Mouse (Mus musculus): ENCODE measurements around the gene Zfp428. TPM values are rescaled to one million over a fixed set of nuclear protein-coding genes. Genes with fewer than 3 reads are reported as not detected.

The Zfp428 gene
- polyA plus RNA-seq, 1 experiment from 2014 or later: 26.0 TPM

DNA sequence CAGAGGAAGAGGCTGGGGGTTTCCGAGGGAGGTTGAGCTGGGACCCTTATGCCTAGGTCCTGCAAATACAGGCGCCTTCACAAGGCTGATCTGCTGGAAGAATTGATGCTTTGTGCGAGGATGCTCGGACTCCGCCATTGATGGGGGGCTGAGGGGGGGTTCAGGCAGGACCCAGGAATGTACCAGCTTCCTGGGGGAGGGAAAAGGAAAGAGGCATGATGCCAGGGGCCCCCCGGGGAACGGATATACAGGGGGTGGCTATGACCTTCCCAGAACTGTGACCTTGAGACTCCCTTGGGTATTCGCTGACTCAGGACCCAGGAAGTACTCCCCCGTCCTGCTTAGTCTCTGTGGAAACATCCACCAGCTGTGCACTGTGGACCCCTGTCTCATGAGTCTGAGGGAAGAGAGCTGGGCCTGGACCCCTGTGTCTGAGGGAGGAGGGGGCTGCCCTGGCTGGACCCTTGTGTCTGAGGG lies 20.1 kb upstream of the Zfp428 start:
- WGBS (ENCODE audit: insufficient replicate concordance): 52% methylated on average over 9 of the region's 9 CpGs
- H3K36me3 ChIP-seq (ENCODE audit: control insufficient read depth, insufficient read depth, low read length): no peaks in the 10 kb centered on the region
- H3K27me3 ChIP-seq (ENCODE audit: control insufficient read depth, insufficient read depth, low read length): peaks cover 33% of the 10 kb centered on the region
- H3K4me1 ChIP-seq (ENCODE audit: control insufficient read depth, insufficient read depth, low read length): no peaks in the 10 kb centered on the region; the same call in 1 of the 2 replicates
- no peaks in the 10 kb centered on the region for H3K9me3 ChIP-seq (replicated peaks; ENCODE audit: control insufficient read depth, low read length)
- ATAC-seq (replicated peaks; ENCODE audit: insufficient number of reproducible peaks, low FRiP score, low TSS enrichment): 0 out of 2 replicates have a peak, but pooled peaks have one; percentile 1
- H3K9ac ChIP-seq (ENCODE audit: low read depth, low read length): no peak overlapping the region
- H3K4me2 ChIP-seq: no peak overlapping the region
- H3K27ac ChIP-seq (ENCODE audit: low read depth, low read length): no peak overlapping the region
- H3K4me3 ChIP-seq (ENCODE audit: low read depth, low read length): no peak overlapping the region

DNA sequence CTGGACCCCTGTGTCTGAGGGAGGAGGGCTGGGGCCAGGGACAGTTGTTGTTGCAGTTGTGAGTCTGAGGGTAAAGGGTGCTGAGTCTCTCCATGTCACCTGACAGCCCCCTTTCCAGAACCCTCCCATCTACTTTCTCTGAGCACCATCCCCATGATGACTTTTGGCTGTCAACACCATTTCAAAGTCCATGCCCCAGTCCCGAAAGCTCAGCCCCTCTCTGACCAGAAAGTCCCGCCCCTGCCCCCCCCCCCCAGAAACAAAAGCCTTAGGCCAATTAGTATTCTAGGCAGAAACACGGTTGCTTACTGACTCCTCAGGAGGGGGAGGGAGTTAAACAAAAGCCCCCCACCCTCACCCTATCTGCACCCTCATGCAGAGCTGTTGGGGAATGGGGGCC lies 19.4 kb upstream of the Zfp428 start:
- Histone ChIP-seq H3K36me3 (ENCODE audit: control insufficient read depth, insufficient read depth, low read length) (no peaks in the 10 kb centered on the region), H3K27ac (ENCODE audit: low read depth, low read length) (no peak overlapping the region), H3K9ac (ENCODE audit: low read depth, low read length) (no peak overlapping the region), H3K9me3 (replicated peaks; ENCODE audit: control insufficient read depth, low read length) (no peaks in the 10 kb centered on the region), H3K4me1 (ENCODE audit: control insufficient read depth, insufficient read depth, low read length) (no peaks in the 10 kb centered on the region), H3K27me3 (ENCODE audit: control insufficient read depth, insufficient read depth, low read length) (peaks cover 27% of the 10 kb centered on the region), H3K4me3 (ENCODE audit: low read depth, low read length) (no peak overlapping the region), H3K4me2 (no peak overlapping the region)
- WGBS (ENCODE audit: insufficient replicate concordance): 34% methylated on average over 3 of the region's 3 CpGs
- no peak for ATAC-seq (replicated peaks; ENCODE audit: insufficient number of reproducible peaks, low FRiP score, low TSS enrichment)

GRCm38 (mm10) chr7:24488303-24488702 lies 18.5 kb upstream of the Zfp428 start:
- Histone ChIP-seq H3K4me2 (no peak overlapping the region), H3K9me3 (replicated peaks; ENCODE audit: control insufficient read depth, low read length) (no peaks in the 10 kb centered on the region), H3K9ac (ENCODE audit: low read depth, low read length) (no peak overlapping the region), H3K27ac (ENCODE audit: low read depth, low read length) (no peak overlapping the region), H3K4me3 (ENCODE audit: low read depth, low read length) (no peak overlapping the region), H3K36me3 (ENCODE audit: control insufficient read depth, insufficient read depth, low read length) (no peaks in the 10 kb centered on the region), H3K27me3 (ENCODE audit: control insufficient read depth, insufficient read depth, low read length) (peaks cover 18% of the 10 kb centered on the region), H3K4me1 (ENCODE audit: control insufficient read depth, insufficient read depth, low read length) (no peaks in the 10 kb centered on the region)
- WGBS (ENCODE audit: insufficient replicate concordance): 78% methylated on average over 8 of the region's 8 CpGs
- no peak for ATAC-seq (replicated peaks; ENCODE audit: insufficient number of reproducible peaks, low FRiP score, low TSS enrichment)

- H3K27me3 ChIP-seq (ENCODE audit: control insufficient read depth, insufficient read depth, low read length): peaks cover 66% of the 10 kb centered on the region
- H3K36me3 ChIP-seq (ENCODE audit: control insufficient read depth, insufficient read depth, low read length): no peaks in the 10 kb centered on the region
- peak overlapping the region; percentile 39 for H3K4me3 ChIP-seq (ENCODE audit: low read depth, low read length)
- peaks cover 5% of the 10 kb centered on the region; the same call in 1 of the 2 replicates for H3K9me3 ChIP-seq (replicated peaks; ENCODE audit: control insufficient read depth, low read length)
- H3K4me1 ChIP-seq (ENCODE audit: control insufficient read depth, insufficient read depth, low read length): peaks cover 4% of the 10 kb centered on the region; the same call in 1 of the 2 replicates
- WGBS (ENCODE audit: insufficient replicate concordance): 8% methylated on average over 43 of the region's 43 CpGs
- H3K9ac ChIP-seq (ENCODE audit: low read depth, low read length): 0 out of 2 replicates have a peak overlapping the region, but pooled peaks have one; percentile 46
- H3K4me2 ChIP-seq: peak overlapping the region; percentile 66
- no peak overlapping the region for H3K27ac ChIP-seq (ENCODE audit: low read depth, low read length)
- no peak for ATAC-seq (replicated peaks; ENCODE audit: insufficient number of reproducible peaks, low FRiP score, low TSS enrichment)
These were observed 6.8 kb upstream of the Zfp428 start for GRCm38 (mm10) chr7:24499856-24500577.

DNA sequence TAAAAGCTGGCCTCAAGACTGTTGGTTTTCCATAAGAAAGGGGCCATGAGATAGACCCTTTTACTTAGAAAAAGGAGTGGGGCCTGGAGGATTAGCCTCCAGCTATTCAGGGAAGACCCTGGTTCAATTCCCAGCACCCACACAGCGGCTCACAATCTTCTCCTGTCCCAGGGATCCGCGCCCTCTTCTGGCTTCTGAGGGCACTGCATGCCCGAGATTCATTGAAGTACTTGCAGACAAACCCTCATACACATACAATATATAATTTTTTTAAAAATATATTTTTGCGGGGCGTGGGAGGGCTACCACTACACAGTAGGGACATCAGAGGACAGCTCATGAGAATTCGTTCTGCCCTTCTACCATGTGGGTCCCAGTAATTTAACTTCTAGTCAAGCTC lies 5.9 kb upstream of the Zfp428 start:
- H3K27me3 ChIP-seq (ENCODE audit: control insufficient read depth, insufficient read depth, low read length): peaks cover 66% of the 10 kb centered on the region
- WGBS (ENCODE audit: insufficient replicate concordance): 20% methylated on average over 7 of the region's 7 CpGs
- no peak for ATAC-seq (replicated peaks; ENCODE audit: insufficient number of reproducible peaks, low FRiP score, low TSS enrichment)
- peaks cover 12% of the 10 kb centered on the region for H3K4me1 ChIP-seq (ENCODE audit: control insufficient read depth, insufficient read depth, low read length)
- no peaks in the 10 kb centered on the region for H3K36me3 ChIP-seq (ENCODE audit: control insufficient read depth, insufficient read depth, low read length)
- peaks cover 5% of the 10 kb centered on the region; the same call in 1 of the 2 replicates for H3K9me3 ChIP-seq (replicated peaks; ENCODE audit: control insufficient read depth, low read length)
- H3K4me2 ChIP-seq: no peak overlapping the region
- no peak overlapping the region for H3K27ac ChIP-seq (ENCODE audit: low read depth, low read length)
- H3K9ac ChIP-seq (ENCODE audit: low read depth, low read length): no peak overlapping the region
- H3K4me3 ChIP-seq (ENCODE audit: low read depth, low read length): no peak overlapping the region

DNA sequence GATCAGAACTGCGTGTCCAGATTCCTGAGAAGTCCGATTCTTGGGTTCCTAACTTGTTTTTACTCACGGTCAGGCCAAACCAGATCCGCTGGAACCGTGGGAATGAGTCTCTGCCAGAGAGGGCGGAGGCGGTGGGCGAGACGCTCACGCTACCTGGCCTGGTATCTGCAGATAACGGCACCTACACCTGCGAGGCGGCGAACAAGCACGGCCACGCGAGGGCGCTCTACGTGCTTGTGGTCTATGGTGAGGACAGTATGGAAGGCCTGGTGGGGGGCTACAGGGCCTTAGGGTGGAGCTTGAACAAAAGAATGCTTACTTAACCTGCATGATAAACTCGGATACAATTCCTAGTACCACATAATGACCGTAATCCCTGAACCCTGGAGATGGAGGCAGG lies 5.3 kb upstream of the Zfp428 start:
- peaks cover 12% of the 10 kb centered on the region for H3K4me1 ChIP-seq (ENCODE audit: control insufficient read depth, insufficient read depth, low read length)
- peaks cover 66% of the 10 kb centered on the region for H3K27me3 ChIP-seq (ENCODE audit: control insufficient read depth, insufficient read depth, low read length)
- no peak overlapping the region for H3K4me2 ChIP-seq
- 34% methylated on average over 21 of the region's 21 CpGs for WGBS (ENCODE audit: insufficient replicate concordance)
- peaks cover 5% of the 10 kb centered on the region; the same call in 1 of the 2 replicates for H3K9me3 ChIP-seq (replicated peaks; ENCODE audit: control insufficient read depth, low read length)
- H3K4me3 ChIP-seq (ENCODE audit: low read depth, low read length): no peak overlapping the region
- ATAC-seq (replicated peaks; ENCODE audit: insufficient number of reproducible peaks, low FRiP score, low TSS enrichment): no peak
- no peak overlapping the region for H3K27ac ChIP-seq (ENCODE audit: low read depth, low read length)
- H3K36me3 ChIP-seq (ENCODE audit: control insufficient read depth, insufficient read depth, low read length): no peaks in the 10 kb centered on the region
- no peak overlapping the region for H3K9ac ChIP-seq (ENCODE audit: low read depth, low read length)

GRCm38 (mm10) chr7:24504004-24504403 lies 2.8 kb upstream of the Zfp428 start:
- H3K9ac ChIP-seq (ENCODE audit: low read depth, low read length): no peak overlapping the region
- H3K27ac ChIP-seq (ENCODE audit: low read depth, low read length): no peak overlapping the region
- no peaks in the 10 kb centered on the region for H3K36me3 ChIP-seq (ENCODE audit: control insufficient read depth, insufficient read depth, low read length)
- H3K4me2 ChIP-seq: peak overlapping the region; percentile 24; the same call in 1 of the 2 replicates
- peaks cover 12% of the 10 kb centered on the region for H3K4me1 ChIP-seq (ENCODE audit: control insufficient read depth, insufficient read depth, low read length)
- peaks cover 50% of the 10 kb centered on the region for H3K27me3 ChIP-seq (ENCODE audit: control insufficient read depth, insufficient read depth, low read length)
- peaks cover 5% of the 10 kb centered on the region; the same call in 1 of the 2 replicates for H3K9me3 ChIP-seq (replicated peaks; ENCODE audit: control insufficient read depth, low read length)
- H3K4me3 ChIP-seq (ENCODE audit: low read depth, low read length): no peak overlapping the region
- no peak for ATAC-seq (replicated peaks; ENCODE audit: insufficient number of reproducible peaks, low FRiP score, low TSS enrichment)
- 18% methylated on average over 10 of the region's 10 CpGs for WGBS (ENCODE audit: insufficient replicate concordance)

DNA sequence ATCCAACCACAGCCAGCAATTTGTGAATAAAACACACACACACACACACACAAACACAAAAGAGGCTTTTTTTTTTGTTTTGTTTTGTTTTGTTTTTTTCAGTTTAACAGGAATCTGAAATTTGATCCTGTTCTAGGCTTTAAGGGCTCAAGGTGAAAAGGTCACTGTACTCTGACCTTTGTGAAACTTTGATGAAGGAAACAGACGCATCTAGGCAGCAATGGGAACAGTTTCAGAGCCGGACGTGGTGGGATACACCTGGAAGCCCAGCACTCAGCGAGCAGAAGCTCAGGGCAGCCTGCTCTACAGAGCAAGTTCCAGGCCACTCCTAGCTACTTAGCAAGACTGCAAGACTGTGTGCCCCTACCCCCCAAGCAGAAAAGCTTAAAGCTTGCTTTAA lies 1.9 kb upstream of the Zfp428 start:
- Histone ChIP-seq H3K4me1 (ENCODE audit: control insufficient read depth, insufficient read depth, low read length) (peaks cover 12% of the 10 kb centered on the region), H3K27me3 (ENCODE audit: control insufficient read depth, insufficient read depth, low read length) (peaks cover 41% of the 10 kb centered on the region), H3K9ac (ENCODE audit: low read depth, low read length) (no peak overlapping the region), H3K4me2 (no peak overlapping the region), H3K9me3 (replicated peaks; ENCODE audit: control insufficient read depth, low read length) (peaks cover 5% of the 10 kb centered on the region; the same call in 1 of the 2 replicates), H3K36me3 (ENCODE audit: control insufficient read depth, insufficient read depth, low read length) (no peaks in the 10 kb centered on the region), H3K27ac (ENCODE audit: low read depth, low read length) (no peak overlapping the region), H3K4me3 (ENCODE audit: low read depth, low read length) (no peak overlapping the region)
- 21% methylated on average over 4 of the region's 4 CpGs for WGBS (ENCODE audit: insufficient replicate concordance)
- no peak for ATAC-seq (replicated peaks; ENCODE audit: insufficient number of reproducible peaks, low FRiP score, low TSS enrichment)

Measured in heart, embryonic 11.5 days (tissue).